In the genomic region with DNA sequence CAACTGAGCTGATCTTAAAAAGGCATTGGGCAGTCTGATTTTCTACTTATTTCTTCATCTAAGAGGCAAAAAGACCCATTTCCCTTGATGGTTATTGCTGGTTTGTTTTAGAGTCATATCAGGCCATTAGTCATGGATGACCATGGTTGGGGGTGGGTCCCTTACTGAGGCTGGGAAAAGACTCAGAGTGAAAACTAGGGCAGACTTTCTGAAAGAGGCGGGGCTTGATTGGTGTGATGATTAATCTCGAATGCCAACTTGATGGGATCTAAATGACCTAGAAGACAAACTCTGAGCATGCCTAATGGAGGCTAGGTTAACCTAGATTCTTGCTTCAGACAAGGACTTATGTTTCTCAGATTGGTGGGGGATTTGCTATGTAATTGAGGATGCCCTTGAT, we compare ENCODE assay signal across 22 mouse cellular contexts.
DNase-seq lines count a peak whose midpoint lies in the region; TF ChIP-seq lines count a peak whose summit lies in the region.
"Had no signal": no experiment of that assay in that cellular context is flagged by ENCODE, and none has a peak within 500 bp of the region (broad histone marks: within the 10 kb centered on the region; RNA-seq: fewer than 3 reads in every experiment).

No protein-coding gene starts in this region.

- 0 out of 2 replicates have a peak overlapping the region, but pooled peaks have one; percentile 20 for H3K27ac ChIP-seq in gastrocnemius, adult 2 months
- H3K27ac ChIP-seq: embryonic facial prominence, embryonic 12.5 days; forebrain, embryonic 12.5 days; intestine, embryonic 15.5 days; left cerebral cortex, adult 2 months; limb, embryonic 15.5 days; liver, embryonic 14.5 days had no signal

- no peak overlapping the region for H3K4me3 ChIP-seq in gastrocnemius, adult 2 months
- H3K4me3 ChIP-seq: embryonic facial prominence, embryonic 12.5 days; forebrain, embryonic 12.5 days; intestine, embryonic 15.5 days; left cerebral cortex, adult 2 months; limb, embryonic 15.5 days had no signal

- intact Hi-C loops in gastrocnemius, adult 2 months (cut with DNase I) = no loop called here
- intact Hi-C loops in gastrocnemius, postnatal 36 days (cut with DNase I) = loop anchor here (5.0 kb wide), 1 partner anchor 90 kb away; the partner anchor contains the start of gene Eif4g2

- no peak for TF ChIP-seq CTCF in gastrocnemius, adult 2 months (IDR thresholded peaks at IDR 0.05)

- DNase-seq in gastrocnemius, adult 2 months = no peak
- no peak for DNase-seq in gastrocnemius, postnatal 36 days
- peak; percentile 33 to 43 for DNase-seq in kidney, postnatal 36 days
- DNase-seq in kidney, adult 18-20 months = no peak
- DNase-seq in adrenal gland, postnatal 14 days = peak; percentile 78
- no peak for DNase-seq in layer of hippocampus, postnatal 36 days
- no peak for DNase-seq in urinary bladder, adult 18-20 months (ENCODE audit: low spot score in 2 of 2)
- DNase-seq in thymus, postnatal 14 days = no peak
- DNase-seq: cerebellum, adult 18-20 months; cerebellum, postnatal 14 days; kidney, postnatal 14 days; lung, embryonic 14.5 days; lung, postnatal 36 days; midbrain, embryonic 14.5 days; right cerebral cortex, postnatal 4 days; thymus, postnatal 36 days had no signal

Comparison
In these comparisons a context has a peak if more than half of its experiments do, and no peak if none do; other contexts are left out.
1. DNase-seq: peak in kidney, postnatal 36 days (2 of 2) and adrenal gland, postnatal 14 days (single experiment); none in gastrocnemius, adult 2 months (single experiment), gastrocnemius, postnatal 36 days (0 of 2), kidney, adult 18-20 months (single experiment), layer of hippocampus, postnatal 36 days (0 of 2), urinary bladder, adult 18-20 months (0 of 2) and thymus, postnatal 14 days (single experiment).